Mouse (Mus musculus): ENCODE data around the gene Wdr4. TPM values are rescaled to one million over a fixed set of nuclear protein-coding genes. Genes with fewer than 3 reads are reported as not detected.
A peak's percentile ranks its signal among the peaks of the same experiment; 100 is the strongest.
"Not testable (repeated sequence)": the region's sequence is repeated elsewhere in the genome, so short reads cannot be mapped to it uniquely, and the experiment has no call there.

Wdr4 gene
- polyA plus RNA-seq, 1 experiment from 2014 or later, result 39.9 TPM

GRCm38 (mm10) chr17:31552601-31553000 is 32.8 kb upstream of the Wdr4 start:
- 94% methylated on average over 23 of the region's 23 CpGs for WGBS
- H3K9ac ChIP-seq; H3K27ac ChIP-seq; H3K27me3 ChIP-seq; H3K4me2 ChIP-seq; H3K4me3 ChIP-seq; ATAC-seq (ENCODE audit: borderline replicate concordance, extremely low read depth, low FRiP score, low TSS enrichment); H3K36me3 ChIP-seq; H3K9me3 ChIP-seq: not testable (repeated sequence)
- peaks cover 16% of the 10 kb centered on the region for H3K4me1 ChIP-seq

GRCm38 (mm10) chr17:31549389-31549788 is 29.6 kb upstream of the Wdr4 start:
- no peak for ATAC-seq (ENCODE audit: borderline replicate concordance, extremely low read depth, low FRiP score, low TSS enrichment)
- no peaks in the 10 kb centered on the region for H3K36me3 ChIP-seq
- no peak overlapping the region for H3K4me2 ChIP-seq
- H3K4me1 ChIP-seq, result 0 out of 2 replicates have a peak, but pooled peaks cover 5% of the 10 kb centered on the region
- no peak overlapping the region for H3K4me3 ChIP-seq
- H3K27ac ChIP-seq, result no peak overlapping the region
- H3K9ac ChIP-seq, result no peak overlapping the region
- no peaks in the 10 kb centered on the region for H3K9me3 ChIP-seq
- no peaks in the 10 kb centered on the region for H3K27me3 ChIP-seq
- WGBS, result 46% methylated on average over 8 of the region's 8 CpGs

- Histone ChIP-seq H3K4me3 (no peak overlapping the region), H3K27me3 (no peaks in the 10 kb centered on the region), H3K9me3 (no peaks in the 10 kb centered on the region), H3K36me3 (no peaks in the 10 kb centered on the region), H3K27ac (peak overlapping the region; percentile 48), H3K4me1 (0 out of 2 replicates have a peak, but pooled peaks cover 5% of the 10 kb centered on the region), H3K9ac (no peak overlapping the region), H3K4me2 (no peak overlapping the region)
- 57% methylated on average over 3 of the region's 3 CpGs for WGBS
- ATAC-seq (ENCODE audit: borderline replicate concordance, extremely low read depth, low FRiP score, low TSS enrichment), result no peak
Measured at GRCm38 (mm10) chr17:31547974-31548373, 28.2 kb upstream of the Wdr4 start.

GRCm38 (mm10) chr17:31546444-31547196 is 26.8 kb upstream of the Wdr4 start:
- H3K36me3 ChIP-seq, result no peaks in the 10 kb centered on the region
- H3K4me3 ChIP-seq, result no peak overlapping the region
- WGBS, result 81% methylated on average over 9 of the region's 9 CpGs
- no peaks in the 10 kb centered on the region for H3K9me3 ChIP-seq
- 0 out of 2 replicates have a peak, but pooled peaks cover 5% of the 10 kb centered on the region for H3K4me1 ChIP-seq
- no peak overlapping the region for H3K27ac ChIP-seq
- H3K4me2 ChIP-seq, result no peak overlapping the region
- no peaks in the 10 kb centered on the region for H3K27me3 ChIP-seq
- H3K9ac ChIP-seq, result no peak overlapping the region
- no peak for ATAC-seq (ENCODE audit: borderline replicate concordance, extremely low read depth, low FRiP score, low TSS enrichment)

- no peaks in the 10 kb centered on the region for H3K36me3 ChIP-seq
- no peak for ATAC-seq (ENCODE audit: borderline replicate concordance, extremely low read depth, low FRiP score, low TSS enrichment)
- 0 out of 2 replicates have a peak, but pooled peaks cover 5% of the 10 kb centered on the region for H3K4me1 ChIP-seq
- no peak overlapping the region for H3K9ac ChIP-seq
- H3K9me3 ChIP-seq, result no peaks in the 10 kb centered on the region
- 0 out of 2 replicates have a peak overlapping the region, but pooled peaks have one; percentile 25 for H3K27ac ChIP-seq
- H3K4me2 ChIP-seq, result no peak overlapping the region
- no peak overlapping the region for H3K4me3 ChIP-seq
- H3K27me3 ChIP-seq, result no peaks in the 10 kb centered on the region
- WGBS, result 5% methylated on average over 6 of the region's 6 CpGs
Measured at GRCm38 (mm10) chr17:31543574-31543973, 23.8 kb upstream of the Wdr4 start.

- no peaks in the 10 kb centered on the region for H3K4me1 ChIP-seq
- no peak overlapping the region for H3K4me3 ChIP-seq
- 45% methylated on average over 6 of the region's 6 CpGs for WGBS
- H3K4me2 ChIP-seq, result no peak overlapping the region
- H3K27me3 ChIP-seq, result no peaks in the 10 kb centered on the region
- H3K36me3 ChIP-seq, result no peaks in the 10 kb centered on the region
- no peak overlapping the region for H3K9ac ChIP-seq
- no peaks in the 10 kb centered on the region for H3K9me3 ChIP-seq
- no peak for ATAC-seq (ENCODE audit: borderline replicate concordance, extremely low read depth, low FRiP score, low TSS enrichment)
- H3K27ac ChIP-seq, result no peak overlapping the region
Measured at GRCm38 (mm10) chr17:31541460-31541831, 21.7 kb upstream of the Wdr4 start.

GRCm38 (mm10) chr17:31540809-31541459 is 21.2 kb upstream of the Wdr4 start:
- Histone ChIP-seq H3K4me3 (no peak overlapping the region), H3K4me1 (peaks cover 2% of the 10 kb centered on the region), H3K9ac (no peak overlapping the region), H3K27me3 (no peaks in the 10 kb centered on the region), H3K9me3 (no peaks in the 10 kb centered on the region), H3K36me3 (no peaks in the 10 kb centered on the region), H3K27ac (no peak overlapping the region), H3K4me2 (no peak overlapping the region)
- no peak for ATAC-seq (ENCODE audit: borderline replicate concordance, extremely low read depth, low FRiP score, low TSS enrichment)
- WGBS, result 35% methylated on average over 4 of the region's 4 CpGs

- no peaks in the 10 kb centered on the region for H3K27me3 ChIP-seq
- no peak overlapping the region for H3K9ac ChIP-seq
- no peaks in the 10 kb centered on the region for H3K9me3 ChIP-seq
- peaks cover 10% of the 10 kb centered on the region for H3K4me1 ChIP-seq
- no peak for ATAC-seq (ENCODE audit: borderline replicate concordance, extremely low read depth, low FRiP score, low TSS enrichment)
- no peak overlapping the region for H3K4me2 ChIP-seq
- WGBS, result 53% methylated on average over 3 of the region's 3 CpGs
- H3K36me3 ChIP-seq, result no peaks in the 10 kb centered on the region
- H3K27ac ChIP-seq, result no peak overlapping the region
- no peak overlapping the region for H3K4me3 ChIP-seq
Measured at GRCm38 (mm10) chr17:31540101-31540500, 20.3 kb upstream of the Wdr4 start.

- Histone ChIP-seq H3K27me3 (no peaks in the 10 kb centered on the region), H3K4me1 (peaks cover 11% of the 10 kb centered on the region), H3K27ac (peak overlapping the region; percentile 77), H3K36me3 (peaks cover 12% of the 10 kb centered on the region), H3K9me3 (no peaks in the 10 kb centered on the region), H3K9ac (no peak overlapping the region), H3K4me2 (no peak overlapping the region), H3K4me3 (no peak overlapping the region)
- peak; percentile 82 for ATAC-seq (ENCODE audit: borderline replicate concordance, extremely low read depth, low FRiP score, low TSS enrichment)
- WGBS, result 20% methylated on average over 8 of the region's 8 CpGs
Measured at GRCm38 (mm10) chr17:31535871-31536629, 16.3 kb upstream of the Wdr4 start.

- no peak overlapping the region for H3K4me2 ChIP-seq
Measured at GRCm38 (mm10) chr17:31535358-31535757, 15.6 kb upstream of the Wdr4 start.

GRCm38 (mm10) chr17:31532331-31532730 is 12.6 kb upstream of the Wdr4 start:
- WGBS, result 87% methylated on average over 4 of the region's 4 CpGs
- H3K9me3 ChIP-seq; H3K27me3 ChIP-seq; H3K9ac ChIP-seq; H3K27ac ChIP-seq; H3K4me3 ChIP-seq; ATAC-seq (ENCODE audit: borderline replicate concordance, extremely low read depth, low FRiP score, low TSS enrichment); H3K4me2 ChIP-seq: not testable (repeated sequence)
- Histone ChIP-seq H3K36me3 (peaks cover 42% of the 10 kb centered on the region), H3K4me1 (peaks cover 11% of the 10 kb centered on the region)

More at GRCm38 (mm10) chr17:31535358-31535757, 15.6 kb upstream of the Wdr4 start:
- Histone ChIP-seq H3K9ac (no peak overlapping the region), H3K4me1 (peaks cover 11% of the 10 kb centered on the region), H3K4me3 (no peak overlapping the region), H3K9me3 (no peaks in the 10 kb centered on the region), H3K36me3 (peaks cover 19% of the 10 kb centered on the region), H3K27me3 (no peaks in the 10 kb centered on the region), H3K27ac (peak overlapping the region; percentile 77)
- WGBS, result 62% methylated on average over 4 of the region's 4 CpGs
- peak; percentile 50 for ATAC-seq (ENCODE audit: borderline replicate concordance, extremely low read depth, low FRiP score, low TSS enrichment)

Measured in lung, embryonic 15.5 days (tissue).